ENCODE assay signal across 8 mouse cellular contexts in genomic region chr10:70120671-70121405, GRCm38 (mm10). TPM values are rescaled to one million over a fixed set of nuclear protein-coding genes. Genes with fewer than 3 reads are reported as not detected.
A peak's percentile ranks its signal among the peaks of the same experiment; 100 is the strongest.
DNase-seq lines count a peak whose midpoint lies in the region; ATAC-seq and TF ChIP-seq lines count a peak whose summit lies in the region.

No protein-coding gene starts in this region.

- no peaks in the 10 kb centered on the region for H3K9me3 ChIP-seq in lung, embryonic 14.5 days (ENCODE audit: low read depth, low read length)
- no peaks in the 10 kb centered on the region for H3K9me3 ChIP-seq in hindbrain, embryonic 13.5 days
- H3K9me3 ChIP-seq in midbrain, embryonic 14.5 days (ENCODE audit: control insufficient read depth, low read length), result no peaks in the 10 kb centered on the region

- no peak overlapping the region for H3K9ac ChIP-seq in lung, embryonic 14.5 days
- H3K9ac ChIP-seq in hindbrain, embryonic 13.5 days, result peak overlapping the region; percentile 49; the same call in 1 of the 2 replicates
- H3K9ac ChIP-seq in midbrain, embryonic 14.5 days (replicated peaks; ENCODE audit: low read length), result no peak overlapping the region

- no peaks in the 10 kb centered on the region for H3K27me3 ChIP-seq in lung, embryonic 14.5 days (ENCODE audit: insufficient read depth, low read length)
- no peaks in the 10 kb centered on the region for H3K27me3 ChIP-seq in hindbrain, embryonic 13.5 days
- H3K27me3 ChIP-seq in midbrain, embryonic 14.5 days (ENCODE audit: control insufficient read depth, insufficient read depth, low read length), result no peaks in the 10 kb centered on the region

- WGBS in lung, embryonic 14.5 days, result 52% methylated on average over 17 of the region's 17 CpGs
- WGBS in hindbrain, embryonic 13.5 days, result 51% methylated on average over 17 of the region's 17 CpGs
- 54% methylated on average over 17 of the region's 17 CpGs for WGBS in midbrain, embryonic 14.5 days

- peak; percentile 56 for DNase-seq in lung, embryonic 14.5 days
- no peak for DNase-seq in lung, postnatal 14 days
- peak; percentile 79 to 95 for DNase-seq in adrenal gland, adult (ENCODE audit: inconsistent age in 2 of 2, low spot score in 1 of 2)
- no peak for DNase-seq in midbrain, embryonic 14.5 days
- DNase-seq in left cerebral cortex, postnatal 36 days (ENCODE audit: low spot score in 2 of 2), result no peak

- intact Hi-C loops in left cerebral cortex, postnatal 36 days (cut with DNase I), result no loop called here

- no peak for TF ChIP-seq CTCF in lung, embryonic 14.5 days (IDR thresholded peaks at IDR 0.05; ENCODE audit: low read depth)

- peaks cover 16% of the 10 kb centered on the region for H3K4me1 ChIP-seq in lung, embryonic 14.5 days (ENCODE audit: insufficient read depth)
- peaks cover 50% of the 10 kb centered on the region for H3K4me1 ChIP-seq in hindbrain, embryonic 13.5 days (replicated peaks)
- peaks cover 42% of the 10 kb centered on the region for H3K4me1 ChIP-seq in midbrain, embryonic 14.5 days (ENCODE audit: control insufficient read depth, insufficient read depth, low read length)

- H3K4me3 ChIP-seq in lung, embryonic 14.5 days (ENCODE audit: low read depth, low read length), result no peak overlapping the region
- no peak overlapping the region for H3K4me3 ChIP-seq in hindbrain, embryonic 13.5 days
- H3K4me3 ChIP-seq in midbrain, embryonic 14.5 days (replicated peaks; ENCODE audit: low read depth, low read length), result no peak overlapping the region

- peak; percentile 38; the same call in 1 of the 2 replicates for ATAC-seq in lung, embryonic 14.5 days (ENCODE audit: insufficient read depth)
- ATAC-seq in erythroblast, adult 5-6 weeks (replicated peaks; ENCODE audit: low FRiP score, poor library complexity, severe bottlenecking), result peak; percentile 80
- peak; percentile 22; the same call in 1 of the 2 replicates for ATAC-seq in hindbrain, embryonic 13.5 days (ENCODE audit: low FRiP score)
- ATAC-seq in midbrain, embryonic 14.5 days (ENCODE audit: low FRiP score, low TSS enrichment), result no peak
- ATAC-seq in inflammation-experienced regulatory T-cells, adult 6 months, result no peak

- H3K36me3 ChIP-seq in lung, embryonic 14.5 days (ENCODE audit: insufficient read depth), result no peaks in the 10 kb centered on the region
- 0 out of 2 replicates have a peak, but pooled peaks cover 3% of the 10 kb centered on the region for H3K36me3 ChIP-seq in hindbrain, embryonic 13.5 days
- H3K36me3 ChIP-seq in midbrain, embryonic 14.5 days (ENCODE audit: control insufficient read depth, insufficient read depth, low read length), result no peaks in the 10 kb centered on the region

- peak overlapping the region; percentile 12 for H3K27ac ChIP-seq in lung, embryonic 14.5 days (ENCODE audit: low read depth)
- peak overlapping the region; percentile 80 for H3K27ac ChIP-seq in hindbrain, embryonic 13.5 days
- peak overlapping the region; percentile 10; the same call in 1 of the 2 replicates for H3K27ac ChIP-seq in midbrain, embryonic 14.5 days (replicated peaks; ENCODE audit: low read depth, low read length)

- no peak overlapping the region for H3K4me2 ChIP-seq in lung, embryonic 14.5 days
- no peak overlapping the region for H3K4me2 ChIP-seq in hindbrain, embryonic 13.5 days
- H3K4me2 ChIP-seq in midbrain, embryonic 14.5 days (ENCODE audit: low read length), result no peak overlapping the region

RNA-seq across cellular contexts. Expression of gene Ccdc6, which starts 23.9 kb away (rescaled TPM):
- 21.9 TPM in 2 replicates for polyA plus RNA-seq in lung, embryonic 14.5 days (2014; fragmentation: Nextera tagmentation; extraction: Ambion mirVana)
- 16.5 and 19.6 TPM in 2 replicates for total RNA-seq in erythroblast, adult 5-6 weeks (2015; ENCODE audit: low replicate concordance)
- total RNA-seq in erythroblast, adult 5-6 weeks (2017; ENCODE audit: low replicate concordance), result 18.6 and 35.5 TPM in 2 replicates
- polyA plus RNA-seq in hindbrain, embryonic 13.5 days (2015; fragmentation: Nextera tagmentation; extraction: Ambion mirVana), result 23.5 and 24.1 TPM in 2 replicates
- 34.9 and 39.7 TPM in 2 replicates for polyA plus RNA-seq in midbrain, embryonic 14.5 days (2014; fragmentation: Nextera tagmentation; extraction: Ambion mirVana)
- 10 to 100 TPM; 25.6 to 31.5 (median 27.3) TPM for polyA plus RNA-seq in inflammation-experienced regulatory T-cells, adult 6 months (2017; shearing (Covaris generic))
- 10 to 100 TPM; 43.4 to 58.7 TPM for total RNA-seq in left cerebral cortex, postnatal 36 days (2021)

Comparison
In these comparisons a context has a peak if more than half of its experiments do, and no peak if none do; other contexts are left out.
1. DNase-seq: peak in lung, embryonic 14.5 days (single experiment) and adrenal gland, adult (2 of 2); none in lung, postnatal 14 days (single experiment), midbrain, embryonic 14.5 days (single experiment) and left cerebral cortex, postnatal 36 days (0 of 2).
2. ATAC-seq: peak in lung, embryonic 14.5 days (single experiment), erythroblast, adult 5-6 weeks (single experiment) and hindbrain, embryonic 13.5 days (single experiment); none in midbrain, embryonic 14.5 days (single experiment) and inflammation-experienced regulatory T-cells, adult 6 months (single experiment).
3. H3K27ac ChIP-seq: peak in every context shown above with its lines; median percentile 80 in hindbrain, embryonic 13.5 days; 12 in lung, embryonic 14.5 days; 10 in midbrain, embryonic 14.5 days.